Mouse (Mus musculus) small intestine, adult 2 months (tissue): Measurements from ENCODE around the gene Btn1a1. TPM values are rescaled to one million over a fixed set of nuclear protein-coding genes. Genes with fewer than 3 reads are reported as not detected.

Experiments
- H3K27ac ChIP-seq: fragments of 200-500 bp; 2 replicates; pipeline ENCODE4 v1.5.1; 2012; ENCODE audit warnings: low read depth, low read length, control low read depth, inconsistent platforms; ENCODE audit not compliant: insufficient read depth
- H3K27me3 ChIP-seq: fragments of 200-500 bp; 2 replicates; pipeline ENCODE4 v1.6.1; 2012; ENCODE audit warnings: mild to moderate bottlenecking, moderate library complexity, low read length, inconsistent platforms; ENCODE audit not compliant: control insufficient read depth, insufficient read depth
- H3K36me3 ChIP-seq: fragments of 200-500 bp; 2 replicates; pipeline ENCODE4 v1.6.1; 2012; ENCODE audit warnings: mild to moderate bottlenecking, low read length, control low read depth, inconsistent platforms; ENCODE audit not compliant: control insufficient read depth, insufficient read depth
- H3K4me1 ChIP-seq: fragments of 200-500 bp; 2 replicates; pipeline ENCODE4 v1.6.1; 2012; ENCODE audit warnings: low read length, inconsistent platforms, mixed read lengths; ENCODE audit not compliant: control insufficient read depth, insufficient read depth, insufficient read length
- H3K4me3 ChIP-seq: fragments of 200-500 bp; 2 replicates; pipeline ENCODE4 v1.5.1; 2012; ENCODE audit warnings: low read depth, mild to moderate bottlenecking, control low read depth, inconsistent platforms, low read length, moderate library complexity
- CTCF ChIP-seq: fragments of 200-500 bp; IDR thresholded peaks from 2 replicates; pipeline ENCODE4 v1.5.1; 2012; ENCODE audit warnings: low read depth, mild to moderate bottlenecking, control low read depth, inconsistent platforms, low read length, moderate library complexity, mixed read lengths; ENCODE audit not compliant: insufficient replicate concordance, insufficient read length; ENCODE audit errors: extremely low read depth
- POLR2A ChIP-seq: fragments of 200-500 bp; IDR thresholded peaks from 2 replicates; pipeline ENCODE4 v1.6.1; 2012; ENCODE audit warnings: low read depth, mild to moderate bottlenecking, control low read depth, inconsistent platforms, low read length, moderate library complexity
- WGBS: fragments of 180-500 bp; shearing (Covaris S2); methylation state at CpG from one replicate; pipeline ENCODE4 v1.1.7; 2018; 5-methylcytosine and 5-hydroxymethylcytosine counted together
- polyA plus RNA-seq: library from polyadenylated mRNA; depleted of rRNA; stranded (reverse); fragments of >200 nt; gene quantifications from 2 replicates; pipeline ENCODE4 v1.2.3, GENCODE M21; 2012

The Btn1a1 gene
- polyA plus RNA-seq, 1 experiment, result 0.05 TPM

DNA sequence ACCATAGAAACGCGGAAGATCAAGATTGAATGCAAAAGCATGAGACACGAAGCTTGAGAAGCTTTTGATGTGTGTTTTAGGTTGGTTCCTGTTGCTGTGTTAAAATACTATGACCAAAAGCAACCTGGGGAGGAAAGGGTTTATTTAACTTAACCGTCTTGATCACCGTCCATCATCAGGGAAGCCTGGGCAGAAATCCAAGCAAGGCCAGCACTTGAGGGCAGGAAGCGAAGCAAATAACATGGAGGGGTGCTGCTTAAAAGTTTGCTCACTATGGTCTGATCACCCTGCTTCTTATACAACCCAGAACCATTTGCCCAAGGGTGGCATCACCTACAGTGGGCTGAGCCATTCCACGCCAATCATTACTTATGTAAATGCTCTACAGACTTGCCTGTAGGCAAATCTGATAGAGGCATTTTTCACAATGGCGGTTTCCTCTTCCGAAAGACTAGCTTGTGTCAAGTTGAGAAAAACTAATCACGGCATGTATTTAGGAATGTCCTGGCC, 38.2 kb downstream of the Btn1a1 start:
- H3K27me3 ChIP-seq, result no peaks in the 10 kb centered on the region
- H3K4me1 ChIP-seq, result peaks cover 3% of the 10 kb centered on the region; the same call in 1 of the 2 replicates
- H3K4me3 ChIP-seq, result no peak overlapping the region
- TF ChIP-seq CTCF (no peak), POLR2A (no peak)
- 73% methylated on average over 10 of the region's 10 CpGs for WGBS
- no peak overlapping the region for H3K27ac ChIP-seq
- no peaks in the 10 kb centered on the region for H3K36me3 ChIP-seq

DNA sequence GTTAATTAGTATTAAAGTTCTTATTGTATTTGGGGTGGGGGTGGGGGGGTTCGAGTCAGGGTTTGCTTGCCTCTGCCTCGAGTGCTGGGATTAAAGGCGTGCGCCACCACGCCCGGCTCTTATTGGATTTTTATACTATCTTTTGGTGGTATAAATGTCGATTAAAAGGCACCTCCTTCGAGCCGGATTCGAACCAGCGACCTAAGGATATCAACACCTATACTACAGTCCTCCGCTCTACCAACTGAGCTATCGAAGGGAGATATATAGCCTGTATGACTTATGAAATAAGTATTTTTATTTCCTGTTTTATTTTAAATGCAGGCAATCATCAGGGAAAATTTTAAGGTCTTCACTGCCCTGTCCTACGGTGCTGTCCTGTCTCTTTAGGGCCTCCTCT, 38.8 kb downstream of the Btn1a1 start:
- peaks cover 3% of the 10 kb centered on the region; the same call in 1 of the 2 replicates for H3K4me1 ChIP-seq
- 49% methylated on average over 14 of the region's 14 CpGs for WGBS

DNA sequence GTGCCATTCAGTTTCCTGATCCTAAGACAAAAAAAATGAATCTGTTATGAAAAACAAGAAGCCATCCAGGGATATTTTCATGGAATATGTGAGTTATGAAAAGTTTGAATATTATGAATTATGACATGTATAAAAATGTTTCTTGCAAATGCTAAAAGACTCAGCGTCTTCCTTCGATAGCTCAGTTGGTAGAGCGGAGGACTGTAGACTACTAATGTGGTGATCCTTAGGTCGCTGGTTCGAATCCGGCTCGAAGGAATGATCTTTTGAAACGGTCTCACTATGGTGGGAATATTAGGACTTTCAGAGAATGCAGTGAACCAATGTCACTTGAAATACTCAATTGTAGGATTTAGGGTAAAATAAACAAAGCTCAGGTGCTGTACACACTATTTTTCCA, 39.4 kb downstream of the Btn1a1 start:
- TF ChIP-seq CTCF (no peak), POLR2A (no peak)

More for the DNA sequence above, 38.8 kb downstream of the Btn1a1 start:
- TF ChIP-seq POLR2A (no peak), CTCF (no peak)
- Histone ChIP-seq H3K27ac (no peak overlapping the region), H3K27me3 (no peaks in the 10 kb centered on the region), H3K4me3 (no peak overlapping the region), H3K36me3 (peaks cover 5% of the 10 kb centered on the region; the same call in 1 of the 2 replicates)

DNA sequence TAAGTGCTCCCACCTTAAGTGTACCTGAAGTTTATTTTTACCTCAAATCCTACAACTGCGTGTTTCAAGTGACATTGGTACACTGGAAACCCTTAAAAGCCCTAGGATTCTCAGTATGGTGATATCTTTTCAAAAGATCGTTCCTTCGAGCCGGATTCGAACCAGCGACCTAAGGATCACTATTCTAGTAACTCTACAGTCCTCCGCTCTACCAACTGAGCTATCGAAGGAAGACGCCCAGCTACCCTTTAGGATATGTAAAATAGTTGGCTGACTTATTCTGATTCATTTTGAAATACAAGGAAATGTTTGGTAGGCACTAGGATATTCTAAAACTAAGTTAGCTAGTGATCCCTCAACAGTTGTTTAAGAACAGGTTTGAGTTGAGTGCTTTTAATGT, 40.2 kb downstream of the Btn1a1 start:
- Histone ChIP-seq H3K4me3 (no peak overlapping the region), H3K27me3 (no peaks in the 10 kb centered on the region), H3K4me1 (peaks cover 3% of the 10 kb centered on the region; the same call in 1 of the 2 replicates), H3K27ac (no peak overlapping the region), H3K36me3 (peaks cover 10% of the 10 kb centered on the region)
- 20% methylated on average over 9 of the region's 9 CpGs for WGBS
- TF ChIP-seq POLR2A (no peak), CTCF (no peak)

More for the DNA sequence above, 39.4 kb downstream of the Btn1a1 start:
- H3K4me1 ChIP-seq, result peaks cover 3% of the 10 kb centered on the region; the same call in 1 of the 2 replicates
- no peaks in the 10 kb centered on the region for H3K27me3 ChIP-seq
- 63% methylated on average over 8 of the region's 8 CpGs for WGBS
- H3K27ac ChIP-seq, result no peak overlapping the region
- peaks cover 10% of the 10 kb centered on the region for H3K36me3 ChIP-seq
- no peak overlapping the region for H3K4me3 ChIP-seq

DNA sequence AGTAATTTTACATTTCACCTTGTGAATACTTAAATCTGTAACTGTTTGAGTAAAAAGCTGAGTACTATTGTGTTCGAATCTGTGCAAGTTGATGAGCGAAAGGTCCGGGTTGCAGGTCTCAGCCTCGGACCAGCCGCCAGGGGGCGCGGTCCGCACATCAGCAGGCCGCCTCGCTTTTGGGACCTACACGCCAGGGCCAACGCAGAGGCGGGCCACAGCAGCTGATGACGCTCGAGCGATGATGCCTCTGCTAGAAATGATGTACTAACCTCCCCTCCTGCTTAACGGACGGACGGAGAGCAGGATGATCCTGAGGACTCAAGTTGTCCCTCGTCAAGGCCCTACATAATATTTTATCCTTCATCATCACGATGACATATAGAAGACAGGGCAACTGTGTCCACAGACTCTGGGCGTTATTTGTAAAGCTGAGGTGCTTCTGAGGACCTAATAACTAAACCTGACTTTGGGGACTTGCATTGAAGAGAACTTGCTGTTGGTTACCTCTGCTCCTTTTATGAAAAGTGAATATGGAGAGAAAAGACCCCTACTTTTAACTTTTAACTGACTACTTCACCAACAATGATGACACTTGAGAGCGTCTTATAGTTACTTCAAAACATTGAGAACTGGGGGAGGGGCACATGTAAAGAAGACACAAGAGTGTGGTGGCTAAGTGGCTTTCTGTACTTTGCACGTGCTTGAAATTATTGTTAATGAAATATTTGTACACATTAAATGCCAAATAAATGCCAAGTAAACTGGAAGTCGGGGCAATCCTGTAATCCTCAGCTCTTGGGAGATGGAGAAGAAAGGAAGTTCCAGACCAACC, 41.0 kb downstream of the Btn1a1 start:
- Histone ChIP-seq H3K36me3 (peaks cover 13% of the 10 kb centered on the region), H3K27me3 (no peaks in the 10 kb centered on the region), H3K4me1 (peaks cover 3% of the 10 kb centered on the region; the same call in 1 of the 2 replicates), H3K27ac (no peak overlapping the region; the same call in 1 of the 2 replicates), H3K4me3 (peak overlapping the region; percentile 44)
- WGBS, result 3% methylated on average over 25 of the region's 25 CpGs
- TF ChIP-seq CTCF (peak; percentile 98), POLR2A (no peak)

DNA sequence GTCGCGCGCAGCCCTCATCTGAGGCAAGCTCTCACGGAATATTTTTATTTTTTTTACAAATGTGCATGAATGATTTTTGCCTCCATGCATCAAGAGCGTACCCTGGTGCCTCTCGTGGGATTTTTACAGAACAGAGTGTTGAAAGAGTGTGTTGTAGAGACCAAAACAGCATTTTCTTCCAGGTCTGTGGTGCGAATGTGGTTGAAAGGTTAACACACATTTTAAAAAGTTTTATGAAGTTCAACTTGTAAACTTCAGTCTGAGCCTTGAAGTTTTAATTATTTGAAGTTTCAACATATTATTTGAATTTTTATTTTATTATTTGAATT, 41.7 kb downstream of the Btn1a1 start:
- peaks cover 3% of the 10 kb centered on the region; the same call in 1 of the 2 replicates for H3K4me1 ChIP-seq
- WGBS, result 0% methylated on average over 7 of the region's 7 CpGs
- TF ChIP-seq CTCF, result no peak
- no peak for TF ChIP-seq POLR2A
- H3K4me3 ChIP-seq, result peak overlapping the region; percentile 88
- H3K27ac ChIP-seq, result peak overlapping the region; percentile 75
- peaks cover 13% of the 10 kb centered on the region for H3K36me3 ChIP-seq
- no peaks in the 10 kb centered on the region for H3K27me3 ChIP-seq

DNA sequence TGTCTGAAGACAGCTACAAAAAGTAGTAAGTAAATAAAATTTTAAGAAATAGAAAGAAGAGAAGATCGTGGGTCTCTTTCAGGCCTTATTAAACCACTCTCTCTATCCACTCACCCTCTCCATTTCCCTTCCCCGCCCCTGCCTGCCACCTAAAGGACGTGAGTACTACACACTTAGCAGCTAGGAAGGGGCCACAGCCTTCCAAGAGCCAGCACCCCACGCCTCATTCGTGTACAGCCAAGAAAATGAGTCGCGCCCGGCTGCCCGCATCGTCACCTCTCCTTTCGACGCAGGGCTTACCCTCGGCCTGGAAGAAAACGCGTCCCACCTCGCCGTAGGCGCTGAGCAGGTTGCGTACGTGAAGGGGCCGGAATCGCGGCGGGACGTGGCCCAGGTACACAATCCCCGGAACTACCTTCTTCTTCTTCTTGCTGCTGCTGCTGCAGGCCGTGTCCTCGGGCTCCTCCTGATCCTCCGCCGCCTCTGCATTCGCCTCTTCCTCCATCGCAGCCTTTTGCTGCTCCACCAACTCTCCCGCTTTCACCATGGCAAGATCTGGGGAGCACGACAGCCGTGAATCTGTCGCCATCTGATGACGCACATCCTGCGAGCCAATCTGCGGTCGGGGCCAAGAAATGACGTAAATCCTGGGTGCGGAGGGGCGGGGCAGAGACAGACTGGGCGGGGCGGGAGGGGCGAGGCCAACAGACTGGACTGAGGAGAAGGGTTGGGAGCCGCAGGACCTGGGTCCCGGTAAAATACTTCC, 42.2 kb downstream of the Btn1a1 start, which contains the start of gene Abt1:
Gene Abt1, minus strand, starts transcription at position 581 of the 766 bp plus-strand sequence.
- peaks cover 16% of the 10 kb centered on the region for H3K36me3 ChIP-seq
- peak within 1 kb of the TSS; percentile 75 for H3K27ac ChIP-seq
- H3K4me1 ChIP-seq, result peaks cover 3% of the 10 kb centered on the region; the same call in 1 of the 2 replicates
- peak within 1 kb of the TSS; percentile 88 for H3K4me3 ChIP-seq
- TF ChIP-seq POLR2A (peak; percentile 20; the same call in 1 of the 2 replicates), CTCF (no peak)
- under 1% methylated on average over 48 of the region's 48 CpGs for WGBS
- no peaks in the 10 kb centered on the region for H3K27me3 ChIP-seq
